15 mouse cellular contexts compared by ENCODE assay signal in genomic region chr9:50816512-50816911, GRCm38 (mm10).
"Had no signal": no experiment of that assay in that cellular context is flagged by ENCODE, and none has a peak within 500 bp of the region (broad histone marks: within the 10 kb centered on the region; RNA-seq: fewer than 3 reads in every experiment).

No protein-coding gene starts in this region.

- H3K4me1 ChIP-seq: limb, embryonic 13.5 days; midbrain, embryonic 15.5 days had no signal

- ATAC-seq: inflammation-experienced regulatory T-cells, adult 6 months; intestine, postnatal 0 days; lung, postnatal 0 days; midbrain, embryonic 15.5 days had no signal

- H3K9ac ChIP-seq: limb, embryonic 13.5 days; midbrain, embryonic 15.5 days had no signal

- H3K9me3 ChIP-seq: limb, embryonic 13.5 days; midbrain, embryonic 15.5 days had no signal

- H3K4me2 ChIP-seq: limb, embryonic 13.5 days; midbrain, embryonic 11.5 days; midbrain, embryonic 15.5 days had no signal

- H3K27me3 ChIP-seq: limb, embryonic 13.5 days; midbrain, embryonic 15.5 days had no signal

- DNase-seq: kidney, adult 8-10 months; kidney, postnatal 36 days; left cerebral cortex, postnatal 4 days; lung, adult 2 months; lung, postnatal 36 days; right cerebral cortex, adult 18-20 months; right cerebral cortex, postnatal 25 days; thymus, postnatal 36 days had no signal

- H3K4me3 ChIP-seq: layer of hippocampus, adult 2 months; limb, embryonic 13.5 days; midbrain, embryonic 15.5 days had no signal

- H3K27ac ChIP-seq: layer of hippocampus, adult 2 months; limb, embryonic 13.5 days; midbrain, embryonic 15.5 days had no signal
